Mouse (Mus musculus): ENCODE measurements around the gene E330034G19Rik. TPM values are rescaled to one million over a fixed set of nuclear protein-coding genes. Genes with fewer than 3 reads are reported as not detected.

The E330034G19Rik gene
- polyA plus RNA-seq (2016; fragmentation: Nextera tagmentation; extraction: Ambion mirVana) = not detected in 2 replicates

GRCm38 (mm10) chr14:24292914-24293313 is at the start of gene E330034G19Rik:
Gene E330034G19Rik, plus strand, starts transcription at chr14:24293214.
- no peaks in the 10 kb centered on the region for H3K9me3 ChIP-seq
- no peak for DNase-seq (ENCODE audit: low spot score)
- no peak within 1 kb of the TSS for H3K27ac ChIP-seq (replicated peaks)
- 60% methylated on average over 3 of the region's 3 CpGs for WGBS
- H3K27me3 ChIP-seq (replicated peaks; ENCODE audit: low read depth, poor library complexity, severe bottlenecking) = no peaks in the 10 kb centered on the region
- no peaks in the 10 kb centered on the region for H3K36me3 ChIP-seq (replicated peaks)
- H3K4me3 ChIP-seq = no peak within 1 kb of the TSS
- H3K4me1 ChIP-seq = no peaks in the 10 kb centered on the region

DNA sequence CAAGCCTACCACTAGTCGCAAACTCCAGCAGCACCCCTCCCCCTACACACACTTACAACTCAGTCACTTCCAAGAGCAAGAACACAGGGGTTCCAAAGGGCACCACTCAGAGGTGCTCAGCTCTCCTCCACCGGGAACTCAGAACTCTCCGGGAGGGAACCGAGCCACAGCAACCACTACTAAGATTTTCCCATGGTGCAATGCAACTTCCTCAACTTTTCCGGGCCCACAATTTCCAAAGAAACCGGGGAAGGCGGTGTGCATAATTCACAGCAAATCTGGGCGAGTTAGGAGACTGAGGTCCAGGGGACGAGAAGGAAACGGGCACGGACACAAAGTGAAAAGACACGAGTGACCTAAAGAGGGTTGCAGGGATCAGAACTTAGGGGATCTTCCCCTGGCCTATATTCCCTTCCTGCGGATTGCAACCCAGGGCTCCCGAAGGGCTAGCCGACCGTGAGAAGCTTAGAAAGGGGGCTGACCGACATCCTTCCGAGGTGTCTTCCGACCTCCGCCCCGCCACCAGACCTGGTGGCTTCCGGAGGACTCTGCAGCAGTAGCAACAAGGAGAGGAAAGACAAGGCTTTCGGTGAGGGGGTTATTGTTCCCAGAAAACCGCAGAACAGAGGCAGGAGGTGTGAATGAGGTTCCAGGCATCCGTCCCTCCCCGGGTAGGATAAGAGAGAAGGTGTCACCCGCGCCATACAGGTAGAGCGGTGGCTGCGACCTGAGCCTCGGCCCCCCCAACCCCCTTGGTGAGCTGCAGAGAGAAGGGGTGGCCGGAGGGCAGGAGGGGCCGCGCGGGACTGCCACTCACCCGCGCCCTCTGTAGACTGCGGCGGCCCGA is 48.5 kb upstream of the E330034G19Rik start:
- WGBS = 0% methylated on average over 40 of the region's 40 CpGs
- H3K36me3 ChIP-seq (replicated peaks) = peaks cover 32% of the 10 kb centered on the region

GRCm38 (mm10) chr14:24245177-24246081 is 47.6 kb upstream of the E330034G19Rik start, which contains the start of gene Dlg5:
Gene Dlg5, minus strand, starts transcription at chr14:24245920.
- Histone ChIP-seq H3K27ac (replicated peaks) (peak within 1 kb of the TSS; percentile 98), H3K27me3 (replicated peaks; ENCODE audit: low read depth, poor library complexity, severe bottlenecking) (0 out of 2 replicates have a peak, but pooled peaks cover 9% of the 10 kb centered on the region), H3K4me1 (peaks cover 62% of the 10 kb centered on the region), H3K36me3 (replicated peaks) (peaks cover 23% of the 10 kb centered on the region), H3K9me3 (no peaks in the 10 kb centered on the region), H3K4me3 (peak within 1 kb of the TSS; percentile 95)
- WGBS = under 1% methylated on average over 92 of the region's 98 CpGs
- DNase-seq (ENCODE audit: low spot score) = peak; percentile 84

More for the DNA sequence above, 48.5 kb upstream of the E330034G19Rik start:
- H3K9me3 ChIP-seq = no peaks in the 10 kb centered on the region
- H3K4me3 ChIP-seq = peak overlapping the region; percentile 95
- DNase-seq (ENCODE audit: low spot score) = peak; percentile 59
- H3K27ac ChIP-seq (replicated peaks) = peak overlapping the region; percentile 98
- H3K4me1 ChIP-seq = peaks cover 58% of the 10 kb centered on the region
- H3K27me3 ChIP-seq (replicated peaks; ENCODE audit: low read depth, poor library complexity, severe bottlenecking) = 0 out of 2 replicates have a peak, but pooled peaks cover 9% of the 10 kb centered on the region

DNA sequence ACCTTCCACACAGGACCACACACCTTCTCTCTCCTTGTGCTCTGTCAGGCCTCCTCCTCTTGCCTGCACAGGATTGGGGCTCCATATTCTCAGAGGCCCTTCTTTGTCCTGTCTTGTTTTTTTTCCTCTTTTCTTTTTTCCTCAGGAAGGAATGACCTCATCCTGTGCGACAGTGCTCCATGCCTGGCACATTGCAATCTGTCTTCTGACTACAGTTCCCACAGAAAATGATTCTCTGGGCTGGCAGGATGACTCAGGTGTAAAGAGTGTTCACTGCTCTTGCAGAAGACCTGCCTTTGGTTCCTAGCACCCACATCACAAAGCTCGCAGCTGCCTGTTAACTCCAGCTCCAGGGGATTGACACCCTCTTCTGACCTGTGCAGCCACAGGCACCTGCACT is 43.1 kb upstream of the E330034G19Rik start:
- Histone ChIP-seq H3K27ac (replicated peaks) (peak overlapping the region; percentile 27; the same call in 1 of the 2 replicates), H3K4me3 (no peak overlapping the region), H3K27me3 (replicated peaks; ENCODE audit: low read depth, poor library complexity, severe bottlenecking) (0 out of 2 replicates have a peak, but pooled peaks cover 9% of the 10 kb centered on the region), H3K4me1 (peaks cover 54% of the 10 kb centered on the region), H3K9me3 (no peaks in the 10 kb centered on the region), H3K36me3 (replicated peaks) (no peaks in the 10 kb centered on the region)
- WGBS = 69% methylated on average over 2 of the region's 2 CpGs
- no peak for DNase-seq (ENCODE audit: low spot score)

GRCm38 (mm10) chr14:24251326-24251725 is 41.7 kb upstream of the E330034G19Rik start:
- peaks cover 55% of the 10 kb centered on the region for H3K4me1 ChIP-seq

DNA sequence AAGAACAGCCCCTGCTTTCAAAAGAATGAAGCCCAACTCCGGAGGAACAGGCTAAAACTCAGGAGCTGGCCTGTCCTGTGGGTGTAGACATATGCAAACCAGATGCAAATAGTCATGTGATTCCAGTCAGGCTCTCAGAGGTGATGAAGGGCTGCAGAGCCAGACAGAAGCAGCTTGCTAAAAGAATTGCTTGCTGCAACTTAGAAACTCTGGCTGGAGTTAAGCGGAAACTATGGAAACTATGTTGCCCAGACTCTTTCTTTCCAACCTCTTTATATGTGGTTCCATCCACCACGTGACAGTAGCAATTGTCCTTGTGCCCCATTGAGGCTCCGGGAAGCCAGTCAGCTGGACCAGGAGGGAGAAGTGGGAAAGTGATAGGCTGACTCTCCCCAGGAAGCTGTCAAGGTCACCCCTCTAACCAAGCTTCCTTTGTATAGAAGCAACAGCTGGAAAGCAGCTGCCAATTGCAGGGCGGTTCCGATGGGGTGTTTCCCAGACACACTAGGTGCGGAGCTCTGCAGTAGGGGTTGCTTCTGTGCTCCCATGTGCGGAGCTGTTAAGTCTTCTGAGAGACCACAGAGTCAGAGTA is 39.3 kb upstream of the E330034G19Rik start:
- DNase-seq (ENCODE audit: low spot score) = peak; percentile 68
- peak overlapping the region; percentile 36 for H3K4me3 ChIP-seq
- no peaks in the 10 kb centered on the region for H3K27me3 ChIP-seq (replicated peaks; ENCODE audit: low read depth, poor library complexity, severe bottlenecking)
- peak overlapping the region; percentile 80 for H3K27ac ChIP-seq (replicated peaks)
- WGBS = 7% methylated on average over 8 of the region's 8 CpGs
- peaks cover 40% of the 10 kb centered on the region for H3K4me1 ChIP-seq
- H3K36me3 ChIP-seq (replicated peaks) = no peaks in the 10 kb centered on the region
- H3K9me3 ChIP-seq = no peaks in the 10 kb centered on the region

More at GRCm38 (mm10) chr14:24251326-24251725, 41.7 kb upstream of the E330034G19Rik start:
- Histone ChIP-seq H3K36me3 (replicated peaks) (no peaks in the 10 kb centered on the region), H3K4me3 (no peak overlapping the region), H3K9me3 (no peaks in the 10 kb centered on the region), H3K27ac (replicated peaks) (no peak overlapping the region), H3K27me3 (replicated peaks; ENCODE audit: low read depth, poor library complexity, severe bottlenecking) (0 out of 2 replicates have a peak, but pooled peaks cover 9% of the 10 kb centered on the region)
- WGBS = 82% methylated on average over 1 of the region's 1 CpGs
- no peak for DNase-seq (ENCODE audit: low spot score)

- 74% methylated on average over 2 of the region's 2 CpGs for WGBS
- no peak overlapping the region for H3K4me3 ChIP-seq
- no peaks in the 10 kb centered on the region for H3K36me3 ChIP-seq (replicated peaks)
- H3K4me1 ChIP-seq = peaks cover 35% of the 10 kb centered on the region
- 0 out of 2 replicates have a peak overlapping the region, but pooled peaks have one; percentile 24 for H3K27ac ChIP-seq (replicated peaks)
- H3K27me3 ChIP-seq (replicated peaks; ENCODE audit: low read depth, poor library complexity, severe bottlenecking) = no peaks in the 10 kb centered on the region
- no peaks in the 10 kb centered on the region for H3K9me3 ChIP-seq
- DNase-seq (ENCODE audit: low spot score) = no peak
Measured at GRCm38 (mm10) chr14:24255956-24256355, 37.1 kb upstream of the E330034G19Rik start.

GRCm38 (mm10) chr14:24260391-24260790 is 32.6 kb upstream of the E330034G19Rik start:
- Histone ChIP-seq H3K4me3 (no peak overlapping the region), H3K27ac (replicated peaks) (peak overlapping the region; percentile 45), H3K4me1 (peaks cover 51% of the 10 kb centered on the region), H3K27me3 (replicated peaks; ENCODE audit: low read depth, poor library complexity, severe bottlenecking) (no peaks in the 10 kb centered on the region), H3K9me3 (no peaks in the 10 kb centered on the region), H3K36me3 (replicated peaks) (no peaks in the 10 kb centered on the region)
- WGBS = 78% methylated on average over 4 of the region's 4 CpGs
- no peak for DNase-seq (ENCODE audit: low spot score)

DNA sequence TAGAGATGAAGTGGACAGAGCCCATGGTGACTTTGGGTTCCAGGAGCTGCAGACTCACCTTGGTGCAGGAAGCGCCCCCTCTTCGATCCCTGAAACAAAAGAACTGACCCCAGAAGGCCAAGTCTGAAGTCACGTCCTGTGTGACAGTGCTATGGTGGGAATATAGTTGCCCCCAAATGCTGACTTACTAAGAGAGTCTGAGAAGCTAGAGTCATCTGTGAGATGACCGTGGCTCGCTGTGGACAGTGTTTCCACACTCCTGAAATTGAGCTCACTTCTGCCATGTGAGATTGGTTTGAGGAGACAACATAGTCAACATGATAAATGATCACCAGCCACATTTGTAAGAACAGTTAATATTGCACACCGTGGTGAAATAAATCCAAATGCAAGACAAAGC is 30.6 kb upstream of the E330034G19Rik start:
- Histone ChIP-seq H3K27me3 (replicated peaks; ENCODE audit: low read depth, poor library complexity, severe bottlenecking) (no peaks in the 10 kb centered on the region), H3K36me3 (replicated peaks) (no peaks in the 10 kb centered on the region), H3K4me1 (peaks cover 47% of the 10 kb centered on the region), H3K9me3 (no peaks in the 10 kb centered on the region), H3K27ac (replicated peaks) (peak overlapping the region; percentile 86), H3K4me3 (peak overlapping the region; percentile 21; the same call in 1 of the 2 replicates)
- DNase-seq (ENCODE audit: low spot score) = no peak
- 80% methylated on average over 6 of the region's 6 CpGs for WGBS

GRCm38 (mm10) chr14:24262915-24263314 is 30.1 kb upstream of the E330034G19Rik start:
- no peaks in the 10 kb centered on the region for H3K36me3 ChIP-seq (replicated peaks)
- peak overlapping the region; percentile 86 for H3K27ac ChIP-seq (replicated peaks)
- 43% methylated on average over 2 of the region's 2 CpGs for WGBS
- H3K9me3 ChIP-seq = no peaks in the 10 kb centered on the region
- peak; percentile 86 for DNase-seq (ENCODE audit: low spot score)
- no peaks in the 10 kb centered on the region for H3K27me3 ChIP-seq (replicated peaks; ENCODE audit: low read depth, poor library complexity, severe bottlenecking)
- peaks cover 47% of the 10 kb centered on the region for H3K4me1 ChIP-seq
- H3K4me3 ChIP-seq = peak overlapping the region; percentile 23; the same call in 1 of the 2 replicates

- 63% methylated on average over 1 of the region's 1 CpGs for WGBS
- Histone ChIP-seq H3K4me3 (no peak overlapping the region), H3K4me1 (peaks cover 12% of the 10 kb centered on the region), H3K27ac (replicated peaks) (no peak overlapping the region; the same call in 1 of the 2 replicates), H3K27me3 (replicated peaks; ENCODE audit: low read depth, poor library complexity, severe bottlenecking) (no peaks in the 10 kb centered on the region), H3K36me3 (replicated peaks) (no peaks in the 10 kb centered on the region), H3K9me3 (no peaks in the 10 kb centered on the region)
- no peak for DNase-seq (ENCODE audit: low spot score)
Measured at GRCm38 (mm10) chr14:24269571-24269970, 23.4 kb upstream of the E330034G19Rik start.

DNA sequence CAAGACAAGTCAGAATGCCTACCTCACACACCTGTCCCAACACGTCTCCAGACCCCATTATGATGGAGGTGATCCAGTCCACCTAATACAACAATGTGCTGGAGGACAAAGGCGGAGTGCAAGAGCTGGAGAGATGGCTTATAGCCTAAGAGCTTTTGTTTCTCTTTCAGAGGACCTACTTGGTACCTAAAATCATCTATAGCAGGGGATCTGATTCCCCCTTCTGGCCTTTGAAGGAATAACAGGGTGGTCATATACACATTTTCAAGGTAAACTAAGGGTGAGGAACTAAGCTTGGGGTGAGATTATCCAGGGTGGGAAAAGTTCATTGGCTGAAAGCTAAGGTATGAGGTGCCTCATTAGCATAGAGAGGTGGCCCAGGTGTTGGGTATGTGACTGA is 19.4 kb upstream of the E330034G19Rik start:
- H3K27ac ChIP-seq (replicated peaks) = peak overlapping the region; percentile 72
- no peak overlapping the region for H3K4me3 ChIP-seq
- 58% methylated on average over 2 of the region's 2 CpGs for WGBS

More for the DNA sequence above, 19.4 kb upstream of the E330034G19Rik start:
- Histone ChIP-seq H3K9me3 (no peaks in the 10 kb centered on the region), H3K4me1 (peaks cover 4% of the 10 kb centered on the region; the same call in 1 of the 2 replicates), H3K36me3 (replicated peaks) (no peaks in the 10 kb centered on the region), H3K27me3 (replicated peaks; ENCODE audit: low read depth, poor library complexity, severe bottlenecking) (no peaks in the 10 kb centered on the region)
- peak; percentile 40 for DNase-seq (ENCODE audit: low spot score)
